Mouse (Mus musculus): ENCODE results near the gene Tm9sf3. TPM values are rescaled to one million over a fixed set of nuclear protein-coding genes. Genes with fewer than 3 reads are reported as not detected.
"Not testable (repeated sequence)": the region's sequence is repeated elsewhere in the genome, so short reads cannot be mapped to it uniquely, and the experiment has no call there.

Tm9sf3 gene
- polyA plus RNA-seq (2015; fragmentation: Nextera tagmentation; extraction: Ambion mirVana), result 88.7 and 104 TPM in 2 replicates

- Histone ChIP-seq H3K27ac (ENCODE audit: low read length) (peak within 1 kb of the TSS; percentile 96), H3K27me3 (replicated peaks; ENCODE audit: control insufficient read depth, insufficient read depth, low read length) (no peaks in the 10 kb centered on the region), H3K4me1 (replicated peaks; ENCODE audit: control insufficient read depth, insufficient read depth, low read length) (peaks cover 32% of the 10 kb centered on the region), H3K4me2 (ENCODE audit: low read length) (peak within 1 kb of the TSS; percentile 87), H3K4me3 (replicated peaks; ENCODE audit: low read length) (peak within 1 kb of the TSS; percentile 92), H3K9ac (replicated peaks; ENCODE audit: low read depth, low read length) (peak within 1 kb of the TSS; percentile 97), H3K36me3 (ENCODE audit: control insufficient read depth, insufficient read depth) (no peaks in the 10 kb centered on the region), H3K9me3 (ENCODE audit: control insufficient read depth, low read length) (no peaks in the 10 kb centered on the region)
- under 1% methylated on average over 82 of the region's 98 CpGs for WGBS
- ATAC-seq, result peak; percentile 96
Measured at GRCm38 (mm10) chr19:41263630-41264295, at the start of gene Tm9sf3. TSS of gene Tm9sf3 (minus strand) at chr19:41263997.

- not testable (repeated sequence) for H3K4me2 ChIP-seq (ENCODE audit: low read length); H3K4me3 ChIP-seq (replicated peaks; ENCODE audit: low read length); H3K9ac ChIP-seq (replicated peaks; ENCODE audit: low read depth, low read length); H3K36me3 ChIP-seq (ENCODE audit: control insufficient read depth, insufficient read depth); H3K9me3 ChIP-seq (ENCODE audit: control insufficient read depth, low read length); H3K27me3 ChIP-seq (replicated peaks; ENCODE audit: control insufficient read depth, insufficient read depth, low read length); H3K27ac ChIP-seq (ENCODE audit: low read length); ATAC-seq; H3K4me1 ChIP-seq (replicated peaks; ENCODE audit: control insufficient read depth, insufficient read depth, low read length)
- WGBS, result 88% methylated on average over 8 of the region's 8 CpGs
Measured at GRCm38 (mm10) chr19:41312587-41312986, 48.8 kb upstream of the Tm9sf3 start.

- H3K4me1 ChIP-seq (replicated peaks; ENCODE audit: control insufficient read depth, insufficient read depth, low read length), result 0 out of 2 replicates have a peak, but pooled peaks cover 3% of the 10 kb centered on the region
- ATAC-seq, result no peak
- no peaks in the 10 kb centered on the region for H3K27me3 ChIP-seq (replicated peaks; ENCODE audit: control insufficient read depth, insufficient read depth, low read length)
- H3K27ac ChIP-seq (ENCODE audit: low read length), result no peak overlapping the region
- H3K4me2 ChIP-seq (ENCODE audit: low read length), result no peak overlapping the region
- WGBS, result 88% methylated on average over 4 of the region's 4 CpGs
- H3K36me3 ChIP-seq (ENCODE audit: control insufficient read depth, insufficient read depth), result no peaks in the 10 kb centered on the region
- no peak overlapping the region for H3K4me3 ChIP-seq (replicated peaks; ENCODE audit: low read length)
- H3K9me3 ChIP-seq (ENCODE audit: control insufficient read depth, low read length), result no peaks in the 10 kb centered on the region
- H3K9ac ChIP-seq (replicated peaks; ENCODE audit: low read depth, low read length), result no peak overlapping the region
Measured at GRCm38 (mm10) chr19:41312027-41312426, 48.2 kb upstream of the Tm9sf3 start.

GRCm38 (mm10) chr19:41310971-41311703 is 47.3 kb upstream of the Tm9sf3 start:
- ATAC-seq, result peak; percentile 91
- peak overlapping the region; percentile 60 for H3K4me2 ChIP-seq (ENCODE audit: low read length)
- peak overlapping the region; percentile 40 for H3K4me3 ChIP-seq (replicated peaks; ENCODE audit: low read length)
- no peaks in the 10 kb centered on the region for H3K27me3 ChIP-seq (replicated peaks; ENCODE audit: control insufficient read depth, insufficient read depth, low read length)
- no peak overlapping the region for H3K27ac ChIP-seq (ENCODE audit: low read length)
- peak overlapping the region; percentile 35; the same call in 1 of the 2 replicates for H3K9ac ChIP-seq (replicated peaks; ENCODE audit: low read depth, low read length)
- 27% methylated on average over 20 of the region's 20 CpGs for WGBS
- H3K36me3 ChIP-seq (ENCODE audit: control insufficient read depth, insufficient read depth), result no peaks in the 10 kb centered on the region
- H3K4me1 ChIP-seq (replicated peaks; ENCODE audit: control insufficient read depth, insufficient read depth, low read length), result 0 out of 2 replicates have a peak, but pooled peaks cover 3% of the 10 kb centered on the region
- H3K9me3 ChIP-seq (ENCODE audit: control insufficient read depth, low read length), result no peaks in the 10 kb centered on the region

GRCm38 (mm10) chr19:41303933-41304332 is 40.1 kb upstream of the Tm9sf3 start:
- H3K9me3 ChIP-seq (ENCODE audit: control insufficient read depth, low read length), result no peaks in the 10 kb centered on the region
- H3K4me3 ChIP-seq (replicated peaks; ENCODE audit: low read length), result no peak overlapping the region
- ATAC-seq, result no peak
- H3K4me1 ChIP-seq (replicated peaks; ENCODE audit: control insufficient read depth, insufficient read depth, low read length), result no peaks in the 10 kb centered on the region
- WGBS, result 61% methylated on average over 3 of the region's 3 CpGs
- no peaks in the 10 kb centered on the region for H3K27me3 ChIP-seq (replicated peaks; ENCODE audit: control insufficient read depth, insufficient read depth, low read length)
- H3K27ac ChIP-seq (ENCODE audit: low read length), result no peak overlapping the region
- H3K36me3 ChIP-seq (ENCODE audit: control insufficient read depth, insufficient read depth), result no peaks in the 10 kb centered on the region
- H3K9ac ChIP-seq (replicated peaks; ENCODE audit: low read depth, low read length), result no peak overlapping the region
- no peak overlapping the region for H3K4me2 ChIP-seq (ENCODE audit: low read length)

GRCm38 (mm10) chr19:41303433-41303832 is 39.6 kb upstream of the Tm9sf3 start:
- no peaks in the 10 kb centered on the region for H3K27me3 ChIP-seq (replicated peaks; ENCODE audit: control insufficient read depth, insufficient read depth, low read length)
- no peaks in the 10 kb centered on the region for H3K36me3 ChIP-seq (ENCODE audit: control insufficient read depth, insufficient read depth)
- WGBS, result 69% methylated on average over 6 of the region's 6 CpGs
- H3K4me2 ChIP-seq (ENCODE audit: low read length), result no peak overlapping the region
- no peaks in the 10 kb centered on the region for H3K9me3 ChIP-seq (ENCODE audit: control insufficient read depth, low read length)
- no peak for ATAC-seq
- H3K4me1 ChIP-seq (replicated peaks; ENCODE audit: control insufficient read depth, insufficient read depth, low read length), result no peaks in the 10 kb centered on the region
- H3K9ac ChIP-seq (replicated peaks; ENCODE audit: low read depth, low read length), result no peak overlapping the region
- no peak overlapping the region for H3K27ac ChIP-seq (ENCODE audit: low read length)
- H3K4me3 ChIP-seq (replicated peaks; ENCODE audit: low read length), result no peak overlapping the region

- no peak overlapping the region for H3K4me2 ChIP-seq (ENCODE audit: low read length)
- H3K9me3 ChIP-seq (ENCODE audit: control insufficient read depth, low read length), result no peaks in the 10 kb centered on the region
- no peaks in the 10 kb centered on the region for H3K27me3 ChIP-seq (replicated peaks; ENCODE audit: control insufficient read depth, insufficient read depth, low read length)
- H3K27ac ChIP-seq (ENCODE audit: low read length), result no peak overlapping the region
- no peaks in the 10 kb centered on the region for H3K36me3 ChIP-seq (ENCODE audit: control insufficient read depth, insufficient read depth)
- H3K4me1 ChIP-seq (replicated peaks; ENCODE audit: control insufficient read depth, insufficient read depth, low read length), result no peaks in the 10 kb centered on the region
- 87% methylated on average over 6 of the region's 6 CpGs for WGBS
- no peak overlapping the region for H3K4me3 ChIP-seq (replicated peaks; ENCODE audit: low read length)
- H3K9ac ChIP-seq (replicated peaks; ENCODE audit: low read depth, low read length), result no peak overlapping the region
- no peak for ATAC-seq
Measured at GRCm38 (mm10) chr19:41301856-41302255, 38.1 kb upstream of the Tm9sf3 start.

- no peak overlapping the region for H3K27ac ChIP-seq (ENCODE audit: low read length)
- H3K9me3 ChIP-seq (ENCODE audit: control insufficient read depth, low read length), result no peaks in the 10 kb centered on the region
- no peaks in the 10 kb centered on the region for H3K36me3 ChIP-seq (ENCODE audit: control insufficient read depth, insufficient read depth)
- H3K4me2 ChIP-seq (ENCODE audit: low read length), result no peak overlapping the region
- no peak overlapping the region for H3K9ac ChIP-seq (replicated peaks; ENCODE audit: low read depth, low read length)
- no peaks in the 10 kb centered on the region for H3K4me1 ChIP-seq (replicated peaks; ENCODE audit: control insufficient read depth, insufficient read depth, low read length)
- ATAC-seq, result peak; percentile 33; the same call in 1 of the 2 replicates
- no peak overlapping the region for H3K4me3 ChIP-seq (replicated peaks; ENCODE audit: low read length)
- H3K27me3 ChIP-seq (replicated peaks; ENCODE audit: control insufficient read depth, insufficient read depth, low read length), result no peaks in the 10 kb centered on the region
- 74% methylated on average over 8 of the region's 8 CpGs for WGBS
Measured at GRCm38 (mm10) chr19:41299446-41299845, 35.6 kb upstream of the Tm9sf3 start.

- H3K27me3 ChIP-seq (replicated peaks; ENCODE audit: control insufficient read depth, insufficient read depth, low read length), result no peaks in the 10 kb centered on the region
- H3K9ac ChIP-seq (replicated peaks; ENCODE audit: low read depth, low read length), result no peak overlapping the region
- 62% methylated on average over 5 of the region's 5 CpGs for WGBS
- H3K4me3 ChIP-seq (replicated peaks; ENCODE audit: low read length), result no peak overlapping the region
- no peak overlapping the region for H3K27ac ChIP-seq (ENCODE audit: low read length)
- H3K4me2 ChIP-seq (ENCODE audit: low read length), result no peak overlapping the region
- ATAC-seq, result no peak
- H3K4me1 ChIP-seq (replicated peaks; ENCODE audit: control insufficient read depth, insufficient read depth, low read length), result no peaks in the 10 kb centered on the region
- no peaks in the 10 kb centered on the region for H3K36me3 ChIP-seq (ENCODE audit: control insufficient read depth, insufficient read depth)
- H3K9me3 ChIP-seq (ENCODE audit: control insufficient read depth, low read length), result no peaks in the 10 kb centered on the region
Measured at GRCm38 (mm10) chr19:41290952-41291619, 27.3 kb upstream of the Tm9sf3 start.

Measured in forebrain, embryonic 16.5 days (tissue).